Mouse (Mus musculus): ENCODE data around the gene Pigb.
"Not testable (repeated sequence)": the region's sequence is repeated elsewhere in the genome, so short reads cannot be mapped to it uniquely, and the experiment has no call there.

The Pigb gene

GRCm38 (mm10) chr9:73040080-73040479, at the start of gene Pigb:
Gene Pigb (minus strand): TSS chr9:73040378.
- no peak for DNase-seq (ENCODE audit: low spot score in 2 of 2)

GRCm38 (mm10) chr9:73089222-73089920, 49.2 kb upstream of the Pigb start:
- DNase-seq (ENCODE audit: low spot score in 2 of 2): no peak

- DNase-seq (ENCODE audit: low spot score in 2 of 2): no peak
Observed at GRCm38 (mm10) chr9:73087581-73087980, 47.4 kb upstream of the Pigb start.

- DNase-seq (ENCODE audit: low spot score in 2 of 2): no peak
Observed at GRCm38 (mm10) chr9:73087121-73087520, 46.9 kb upstream of the Pigb start.

GRCm38 (mm10) chr9:73085845-73086244, 45.7 kb upstream of the Pigb start:
- DNase-seq (ENCODE audit: low spot score in 2 of 2): no peak

GRCm38 (mm10) chr9:73083956-73084355, 43.8 kb upstream of the Pigb start:
- DNase-seq (ENCODE audit: low spot score in 2 of 2): no peak

GRCm38 (mm10) chr9:73082291-73083000, 42.3 kb upstream of the Pigb start:
- DNase-seq (ENCODE audit: low spot score in 2 of 2): no peak

GRCm38 (mm10) chr9:73079801-73080325, 39.7 kb upstream of the Pigb start:
- DNase-seq (ENCODE audit: low spot score in 2 of 2): no peak

GRCm38 (mm10) chr9:73079349-73079748, 39.2 kb upstream of the Pigb start:
- not testable (repeated sequence) for DNase-seq (ENCODE audit: low spot score in 2 of 2)

- no peak for DNase-seq (ENCODE audit: low spot score in 2 of 2)
Observed at GRCm38 (mm10) chr9:73073169-73073568, 33.0 kb upstream of the Pigb start.

- DNase-seq (ENCODE audit: low spot score in 2 of 2): no peak
Observed at GRCm38 (mm10) chr9:73072426-73072825, 32.2 kb upstream of the Pigb start.

- DNase-seq (ENCODE audit: low spot score in 2 of 2): no peak
Observed at GRCm38 (mm10) chr9:73070971-73071659, 30.9 kb upstream of the Pigb start.

GRCm38 (mm10) chr9:73068688-73069087, 28.5 kb upstream of the Pigb start:
- no peak for DNase-seq (ENCODE audit: low spot score in 2 of 2)

GRCm38 (mm10) chr9:73068230-73068679, 28.1 kb upstream of the Pigb start:
- peak; percentile 68 to 73 for DNase-seq (ENCODE audit: low spot score in 2 of 2)

GRCm38 (mm10) chr9:73067086-73067485, 26.9 kb upstream of the Pigb start:
- DNase-seq (ENCODE audit: low spot score in 2 of 2): no peak

- no peak for DNase-seq (ENCODE audit: low spot score in 2 of 2)
Observed at GRCm38 (mm10) chr9:73063621-73064290, 23.6 kb upstream of the Pigb start.

GRCm38 (mm10) chr9:73059224-73059623, 19.0 kb upstream of the Pigb start:
- DNase-seq (ENCODE audit: low spot score in 2 of 2): no peak

GRCm38 (mm10) chr9:73055441-73055911, 15.3 kb upstream of the Pigb start:
- DNase-seq (ENCODE audit: low spot score in 2 of 2): no peak

GRCm38 (mm10) chr9:73050606-73051005, 10.4 kb upstream of the Pigb start:
- DNase-seq (ENCODE audit: low spot score in 2 of 2): peak in 1 of 2 experiments; percentile 13

GRCm38 (mm10) chr9:73049833-73050232, 9.7 kb upstream of the Pigb start:
- no peak for DNase-seq (ENCODE audit: low spot score in 2 of 2)

- DNase-seq (ENCODE audit: low spot score in 2 of 2): no peak
Observed at GRCm38 (mm10) chr9:73048927-73049326, 8.7 kb upstream of the Pigb start.

- no peak for DNase-seq (ENCODE audit: low spot score in 2 of 2)
Observed at GRCm38 (mm10) chr9:73047906-73048305, 7.7 kb upstream of the Pigb start.

Data from right cerebral cortex, adult 2 months (tissue).